Mouse (Mus musculus) limb, embryonic 15.5 days (tissue): ENCODE measurements around the gene H6pd. TPM values are rescaled to one million over a fixed set of nuclear protein-coding genes. Genes with fewer than 3 reads are reported as not detected.
A peak's percentile ranks its signal among the peaks of the same experiment; 100 is the strongest.
"Not testable (repeated sequence)": the region's sequence is repeated elsewhere in the genome, so short reads cannot be mapped to it uniquely, and the experiment has no call there.

ENCODE experiments used
- ATAC-seq: fragments of 200-750 bp; cut with Nextera tagmentation; 2 replicates; pipeline ENCODE4 v1.8.0; 2017; ENCODE audit warnings: low read depth, moderate TSS enrichment; ENCODE audit not compliant: insufficient number of reproducible peaks, low FRiP score, low TSS enrichment
- H3K27ac ChIP-seq: fragments of 300-500 bp; sonication (generic); 2 replicates; pipeline ENCODE4 v1.5.1; 2015; ENCODE audit warnings: moderate library complexity, mild to moderate bottlenecking, inconsistent platforms
- H3K27me3 ChIP-seq: fragments of 300-500 bp; sonication (generic); 2 replicates; pipeline ENCODE4 v1.6.1; 2015; ENCODE audit warnings: inconsistent platforms
- H3K36me3 ChIP-seq: fragments of 300-500 bp; sonication (generic); 2 replicates; pipeline ENCODE4 v1.6.1; 2015; ENCODE audit warnings: inconsistent platforms
- H3K4me1 ChIP-seq: fragments of 300-500 bp; sonication (generic); 2 replicates; pipeline ENCODE4 v1.6.1; 2015; ENCODE audit warnings: inconsistent platforms
- H3K4me2 ChIP-seq: fragments of 300-500 bp; sonication (generic); 2 replicates; pipeline ENCODE4 v1.6.1; 2015; ENCODE audit warnings: mild to moderate bottlenecking, inconsistent platforms
- H3K4me3 ChIP-seq: fragments of 300-500 bp; sonication (generic); 2 replicates; pipeline ENCODE4 v1.5.1; 2015; ENCODE audit warnings: mild to moderate bottlenecking, inconsistent platforms
- H3K9ac ChIP-seq: fragments of 300-500 bp; sonication (generic); 2 replicates; pipeline ENCODE4 v1.6.1; 2015; ENCODE audit warnings: inconsistent platforms
- H3K9me3 ChIP-seq: fragments of 300-500 bp; sonication (generic); 2 replicates; pipeline ENCODE4 v1.6.1; 2016; ENCODE audit warnings: inconsistent platforms
- WGBS: fragments of 180-500 bp; shearing (Covaris S2); methylation state at CpG from one replicate; pipeline ENCODE4 v1.1.7; 2015; 5-methylcytosine and 5-hydroxymethylcytosine counted together
- polyA plus RNA-seq: library from polyadenylated mRNA; unstranded; fragments of >200 nt; fragmentation: Nextera tagmentation; extraction: Ambion mirVana; gene quantifications from 2 replicates; pipeline ENCODE4 v1.2.1, GENCODE M21; 2015

The H6pd gene
- polyA plus RNA-seq, 1 experiment from 2014 or later, result 13.4 TPM

DNA sequence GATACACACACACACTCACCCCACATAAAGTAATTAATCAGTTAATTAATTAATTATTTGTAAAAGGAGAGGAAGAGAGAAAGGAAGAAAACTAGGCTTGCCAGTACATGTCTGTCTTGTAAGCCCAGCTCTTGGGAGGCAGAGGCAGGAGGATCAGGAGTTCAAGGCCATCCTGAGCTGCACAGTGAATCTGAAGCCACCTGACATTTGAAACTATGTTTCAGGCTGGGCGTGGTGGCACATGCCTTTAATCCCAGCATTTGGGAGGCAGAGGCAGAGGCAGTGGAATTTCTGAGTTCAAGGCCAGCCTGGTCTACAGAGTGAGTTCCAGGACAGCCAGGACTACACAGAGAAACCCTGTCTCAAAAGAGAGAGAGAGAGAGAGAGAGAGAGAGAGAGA, 32.0 kb upstream of the H6pd start:
- not testable (repeated sequence) for H3K9me3 ChIP-seq, H3K27me3 ChIP-seq, H3K36me3 ChIP-seq, H3K4me2 ChIP-seq, H3K4me1 ChIP-seq, H3K27ac ChIP-seq, ATAC-seq, H3K4me3 ChIP-seq, H3K9ac ChIP-seq
- 50% methylated on average over 1 of the region's 1 CpGs for WGBS

DNA sequence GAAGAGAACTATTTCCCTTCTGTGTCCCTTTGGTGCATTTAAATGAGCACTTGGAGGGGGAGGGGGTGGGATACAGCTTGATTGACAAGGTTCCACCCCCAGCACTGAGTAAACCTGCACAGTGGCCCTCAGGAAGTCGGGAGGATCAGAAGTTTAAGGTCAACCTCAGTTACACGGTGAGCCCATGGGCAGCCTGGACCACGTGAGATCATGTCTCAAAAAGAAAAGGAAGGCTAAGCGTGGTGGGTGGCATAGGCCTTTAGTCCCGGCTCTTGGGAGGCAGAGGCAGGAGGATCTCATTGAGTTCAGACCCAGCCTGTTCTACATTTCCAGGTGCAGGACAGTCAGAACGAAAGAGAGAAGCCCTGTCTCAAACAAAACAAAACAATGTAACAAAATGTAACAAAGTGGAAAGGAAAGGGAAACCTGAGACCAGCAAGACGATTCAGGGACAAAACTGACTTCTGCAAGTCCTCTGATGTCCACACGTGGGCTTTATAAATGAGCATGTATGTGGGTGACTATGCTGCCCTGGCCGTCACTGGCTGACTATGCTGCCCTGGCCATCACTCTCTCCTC, 31.3 kb upstream of the H6pd start:
- Histone ChIP-seq H3K4me3 (no peak overlapping the region), H3K9ac (no peak overlapping the region), H3K9me3 (no peaks in the 10 kb centered on the region), H3K4me2 (no peak overlapping the region), H3K4me1 (peaks cover 3% of the 10 kb centered on the region), H3K27me3 (peaks cover 7% of the 10 kb centered on the region), H3K27ac (no peak overlapping the region), H3K36me3 (no peaks in the 10 kb centered on the region)
- ATAC-seq, result no peak
- 79% methylated on average over 9 of the region's 9 CpGs for WGBS

DNA sequence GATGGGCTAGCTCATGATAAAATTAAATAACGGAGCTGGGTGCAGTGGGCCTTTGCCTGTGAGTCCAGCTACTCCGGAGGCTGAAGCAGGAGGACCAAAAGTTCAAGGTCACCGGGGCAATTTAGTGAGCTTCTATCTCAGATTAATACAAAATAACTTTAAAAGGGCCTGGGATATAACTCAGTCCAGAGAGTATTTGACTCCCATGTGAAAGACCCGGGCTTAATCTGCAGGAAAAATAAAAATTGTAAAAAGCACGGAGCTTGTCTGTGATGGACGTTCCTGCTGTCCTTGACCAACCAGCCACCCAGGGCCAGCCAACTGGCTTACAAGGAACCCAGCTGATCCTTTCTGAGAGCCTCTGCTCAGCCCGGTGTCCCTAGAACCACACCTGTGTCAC, 29.7 kb upstream of the H6pd start:
- Histone ChIP-seq H3K4me3 (no peak overlapping the region), H3K9me3 (no peaks in the 10 kb centered on the region), H3K27ac (no peak overlapping the region), H3K27me3 (peaks cover 22% of the 10 kb centered on the region), H3K9ac (no peak overlapping the region), H3K36me3 (no peaks in the 10 kb centered on the region), H3K4me2 (no peak overlapping the region), H3K4me1 (peaks cover 11% of the 10 kb centered on the region)
- 81% methylated on average over 7 of the region's 7 CpGs for WGBS
- no peak for ATAC-seq

DNA sequence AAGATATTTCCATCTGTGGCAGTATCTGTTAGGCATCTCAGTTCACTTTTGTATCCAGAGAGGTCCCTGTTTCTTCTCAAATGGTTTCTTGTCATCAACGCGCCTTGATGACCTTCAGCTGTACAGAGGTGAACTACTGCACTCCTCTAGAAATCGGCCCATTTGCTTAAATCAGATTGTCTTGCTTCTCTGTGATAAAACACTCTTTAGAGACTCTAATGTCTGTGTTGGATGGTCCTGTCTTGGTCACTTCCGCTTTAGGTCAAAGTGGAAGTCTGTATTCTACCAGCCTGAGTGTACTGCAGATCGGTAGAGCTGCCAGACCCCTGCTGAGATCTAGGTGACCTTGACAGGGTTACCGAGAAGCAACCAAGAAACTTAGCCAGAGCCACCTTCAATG, 27.3 kb upstream of the H6pd start:
- Histone ChIP-seq H3K9ac (no peak overlapping the region), H3K36me3 (no peaks in the 10 kb centered on the region), H3K27me3 (peaks cover 47% of the 10 kb centered on the region), H3K27ac (no peak overlapping the region), H3K9me3 (no peaks in the 10 kb centered on the region), H3K4me2 (no peak overlapping the region), H3K4me3 (no peak overlapping the region), H3K4me1 (peaks cover 27% of the 10 kb centered on the region)
- WGBS, result 79% methylated on average over 6 of the region's 6 CpGs
- no peak for ATAC-seq

DNA sequence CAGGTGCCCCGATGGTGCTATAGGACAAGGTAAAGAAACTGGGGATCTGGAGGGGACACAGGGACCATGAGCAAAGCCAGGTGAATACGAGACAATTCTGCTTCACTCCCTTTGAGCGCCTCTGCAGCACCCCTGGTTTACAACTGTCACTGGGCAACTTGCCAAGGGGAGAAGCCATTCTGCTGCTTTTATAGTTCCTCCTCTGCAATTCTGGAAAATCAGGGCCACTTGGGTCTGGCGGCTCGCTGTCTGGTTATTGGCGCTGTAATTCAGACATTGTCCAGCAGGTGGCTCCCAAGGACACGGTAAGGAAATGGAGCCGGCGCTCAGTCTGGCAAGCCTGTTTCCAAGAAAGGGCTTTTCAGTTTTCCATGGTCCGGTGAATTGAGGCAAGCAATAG, 26.5 kb upstream of the H6pd start:
- Histone ChIP-seq H3K9me3 (no peaks in the 10 kb centered on the region), H3K36me3 (no peaks in the 10 kb centered on the region), H3K4me3 (no peak overlapping the region), H3K27ac (no peak overlapping the region), H3K27me3 (peaks cover 49% of the 10 kb centered on the region), H3K9ac (no peak overlapping the region), H3K4me1 (peaks cover 35% of the 10 kb centered on the region), H3K4me2 (no peak overlapping the region)
- WGBS, result 8% methylated on average over 10 of the region's 10 CpGs
- ATAC-seq, result no peak

DNA sequence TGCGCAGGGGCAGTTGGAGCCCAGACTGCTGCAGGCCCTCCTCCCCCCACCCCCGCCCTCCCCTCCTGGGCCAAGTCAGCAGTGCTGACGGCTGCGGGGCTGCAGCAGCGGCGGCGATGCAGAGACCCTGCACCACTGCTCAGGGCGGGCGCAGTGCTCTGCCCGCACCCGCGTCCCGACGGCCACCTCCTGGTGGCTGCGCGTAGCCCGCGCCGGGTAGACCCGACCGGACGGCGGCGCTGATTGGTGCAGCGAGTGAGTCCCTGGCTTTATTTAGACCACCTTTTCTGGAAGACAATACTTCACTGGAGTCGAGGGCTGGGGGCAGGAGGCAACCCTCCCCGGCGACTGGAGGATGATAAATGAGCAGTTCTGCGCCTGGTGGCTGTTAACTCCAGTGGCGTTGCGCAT, 24.4 kb upstream of the H6pd start:
- Histone ChIP-seq H3K4me3 (peak overlapping the region; percentile 30), H3K9me3 (no peaks in the 10 kb centered on the region), H3K4me1 (peaks cover 44% of the 10 kb centered on the region), H3K36me3 (no peaks in the 10 kb centered on the region), H3K4me2 (peak overlapping the region; percentile 54), H3K9ac (no peak overlapping the region), H3K27me3 (peaks cover 66% of the 10 kb centered on the region), H3K27ac (no peak overlapping the region)
- no peak for ATAC-seq
- WGBS, result 2% methylated on average over 31 of the region's 31 CpGs

DNA sequence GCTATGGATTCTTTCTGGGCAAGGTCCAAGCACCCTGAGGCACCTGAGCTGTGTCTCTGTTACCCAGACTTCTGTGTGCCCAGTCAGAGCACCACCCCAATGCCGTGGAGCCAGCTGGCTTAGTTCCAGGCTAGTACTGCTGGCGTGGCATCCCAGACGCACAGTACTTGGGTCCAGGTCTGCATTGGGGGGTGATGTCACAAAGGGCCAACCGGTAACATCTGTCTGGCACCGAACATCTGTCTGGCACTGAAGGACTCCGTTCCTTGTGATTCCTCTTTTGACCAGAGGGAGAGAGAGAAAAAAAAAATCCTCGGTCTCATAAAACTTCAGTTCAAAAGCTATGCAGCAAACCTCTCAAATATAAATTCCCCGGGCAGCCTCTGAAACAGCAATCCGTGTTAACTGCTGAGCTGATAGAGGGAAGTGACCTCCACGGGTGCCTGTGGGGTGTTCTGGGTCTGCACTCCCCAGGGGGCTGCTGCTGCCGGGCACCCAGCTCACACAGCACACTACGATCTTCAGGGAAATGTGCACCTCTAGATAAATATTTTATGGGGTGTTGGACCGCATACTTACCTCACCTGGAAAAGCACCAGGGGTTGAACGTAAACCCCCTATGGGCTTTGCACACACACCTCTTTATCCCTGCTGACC, 22.5 kb upstream of the H6pd start:
- Histone ChIP-seq H3K9me3 (no peaks in the 10 kb centered on the region), H3K4me2 (peak overlapping the region; percentile 91), H3K4me3 (peak overlapping the region; percentile 43), H3K36me3 (no peaks in the 10 kb centered on the region), H3K4me1 (peaks cover 44% of the 10 kb centered on the region), H3K9ac (no peak overlapping the region), H3K27ac (no peak overlapping the region), H3K27me3 (peaks cover 71% of the 10 kb centered on the region)
- 7% methylated on average over 14 of the region's 14 CpGs for WGBS
- no peak for ATAC-seq

DNA sequence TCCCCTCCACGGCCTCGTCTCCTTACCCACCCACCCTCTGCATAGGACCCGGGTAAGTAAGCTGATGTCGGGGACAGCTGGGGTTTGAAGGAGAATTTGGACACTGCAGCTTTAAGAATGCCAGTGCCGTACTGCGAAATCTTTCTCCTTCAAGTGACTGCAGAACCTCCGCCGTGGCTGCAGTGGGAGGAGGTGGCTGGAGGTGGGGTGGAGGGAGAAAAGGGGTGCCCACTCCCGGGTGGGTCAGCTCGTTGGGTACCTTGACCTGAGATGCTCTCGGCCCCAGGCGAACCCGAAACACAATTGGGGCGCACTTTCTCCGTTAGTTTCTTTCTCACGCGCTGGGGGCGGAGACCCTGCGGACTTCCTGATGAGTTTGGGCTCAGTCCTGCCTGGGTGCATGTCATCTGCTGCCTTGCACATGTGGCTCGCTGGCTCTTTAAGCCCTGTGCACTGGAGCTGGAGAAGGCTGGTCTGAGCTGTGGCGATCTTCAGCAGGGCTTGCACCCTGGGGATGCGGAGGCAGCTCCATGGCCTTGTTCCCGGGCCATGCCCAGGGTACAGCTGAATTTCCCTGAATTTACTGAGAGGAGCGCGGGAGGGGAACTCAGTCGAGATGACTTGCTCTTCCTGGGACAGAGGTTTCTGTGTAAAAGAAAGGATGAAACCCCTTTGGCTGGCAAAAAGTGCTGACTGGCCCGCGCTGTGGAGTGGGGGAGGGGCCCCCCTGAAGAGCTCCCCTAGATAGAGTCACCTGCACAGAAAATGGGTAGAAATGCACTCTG, 21.8 kb upstream of the H6pd start:
- no peaks in the 10 kb centered on the region for H3K36me3 ChIP-seq
- peak overlapping the region; percentile 35; the same call in 1 of the 2 replicates for H3K9ac ChIP-seq
- under 1% methylated on average over 28 of the region's 28 CpGs for WGBS
- H3K27me3 ChIP-seq, result peaks cover 66% of the 10 kb centered on the region
- H3K9me3 ChIP-seq, result no peaks in the 10 kb centered on the region
- H3K4me3 ChIP-seq, result peak overlapping the region; percentile 43
- H3K4me2 ChIP-seq, result peak overlapping the region; percentile 91
- no peak for ATAC-seq
- no peak overlapping the region for H3K27ac ChIP-seq
- H3K4me1 ChIP-seq, result peaks cover 44% of the 10 kb centered on the region

DNA sequence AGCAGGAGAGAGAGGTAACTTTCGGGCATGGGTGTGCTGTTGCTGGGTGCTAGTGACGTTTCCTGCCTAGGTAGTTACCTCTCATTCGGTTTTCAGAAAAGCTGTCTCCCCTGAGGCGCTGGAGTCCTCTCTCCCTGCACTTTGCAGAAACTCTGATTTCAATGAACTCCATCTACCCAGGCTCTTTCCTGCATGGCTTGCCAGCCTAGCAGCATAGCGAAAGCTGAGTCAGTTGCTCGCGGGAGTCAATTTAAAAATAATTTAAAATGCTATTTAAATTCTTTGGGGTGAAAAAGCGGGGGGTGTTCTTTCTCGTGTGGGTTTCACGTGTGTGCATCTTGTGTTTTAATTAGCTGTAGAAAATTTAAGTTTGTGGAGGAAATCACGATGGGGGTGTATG, 21.1 kb upstream of the H6pd start:
- Histone ChIP-seq H3K4me2 (peak overlapping the region; percentile 91), H3K9me3 (no peaks in the 10 kb centered on the region), H3K36me3 (no peaks in the 10 kb centered on the region), H3K27me3 (peaks cover 62% of the 10 kb centered on the region), H3K4me3 (peak overlapping the region; percentile 43), H3K27ac (no peak overlapping the region), H3K4me1 (peaks cover 39% of the 10 kb centered on the region), H3K9ac (peak overlapping the region; percentile 35; the same call in 1 of the 2 replicates)
- ATAC-seq, result no peak
- 2% methylated on average over 11 of the region's 11 CpGs for WGBS

DNA sequence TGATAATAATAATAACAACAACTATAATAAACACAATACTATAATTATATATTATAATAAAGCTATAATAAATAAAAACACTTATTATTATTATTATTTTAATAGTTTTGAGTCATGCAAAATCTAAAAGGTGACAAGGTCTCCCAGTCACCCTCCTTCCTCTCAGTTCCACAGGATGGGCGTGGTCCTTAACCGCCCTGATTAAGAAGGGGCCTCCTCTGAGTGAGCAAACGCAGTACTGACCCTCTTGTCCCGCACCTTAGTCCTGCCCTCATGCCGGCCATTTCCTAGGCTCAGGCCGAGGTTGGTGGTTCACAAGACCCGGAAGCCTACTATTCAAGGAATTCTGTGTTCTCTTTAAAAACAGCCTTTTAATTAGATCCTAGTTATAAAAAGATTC, 14.7 kb upstream of the H6pd start:
- H3K4me3 ChIP-seq, result no peak overlapping the region
- H3K9me3 ChIP-seq, result no peaks in the 10 kb centered on the region
- H3K9ac ChIP-seq, result no peak overlapping the region
- H3K36me3 ChIP-seq, result no peaks in the 10 kb centered on the region
- ATAC-seq, result no peak
- WGBS, result 69% methylated on average over 7 of the region's 7 CpGs
- no peaks in the 10 kb centered on the region for H3K4me1 ChIP-seq
- no peak overlapping the region for H3K4me2 ChIP-seq
- H3K27me3 ChIP-seq, result peaks cover 7% of the 10 kb centered on the region; the same call in 1 of the 2 replicates
- H3K27ac ChIP-seq, result no peak overlapping the region

DNA sequence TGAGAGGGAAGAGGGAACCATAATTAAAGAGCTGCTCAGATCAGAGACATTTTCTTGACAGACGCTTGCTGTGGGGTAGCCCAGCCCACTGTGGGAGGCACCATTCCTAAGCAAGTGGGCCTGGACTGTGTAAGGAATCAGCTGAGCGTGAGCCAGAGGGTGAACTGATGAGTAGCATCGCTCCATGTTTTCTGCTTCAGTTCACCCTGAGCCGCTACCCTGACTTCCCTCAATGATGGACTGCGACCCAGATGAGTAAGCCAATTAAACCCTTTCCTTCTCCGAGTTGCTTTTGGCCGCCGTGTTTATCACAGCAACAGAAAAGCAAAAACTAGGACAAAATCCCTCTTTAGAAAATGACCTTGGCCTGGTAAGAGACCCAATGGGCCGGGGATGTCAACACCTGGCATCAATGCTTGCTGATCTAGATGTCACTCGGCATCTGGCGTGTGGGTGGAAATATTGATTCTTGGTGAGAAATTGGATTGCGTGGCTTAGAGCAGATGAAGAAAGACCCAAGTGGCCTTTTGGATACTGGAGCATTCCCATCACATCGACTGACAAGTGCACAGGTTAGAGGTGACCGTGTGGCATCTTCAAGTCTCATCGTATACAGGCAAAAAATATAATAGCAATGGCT, 11.0 kb upstream of the H6pd start:
- ATAC-seq, result no peak
- Histone ChIP-seq H3K4me2 (no peak overlapping the region), H3K27me3 (no peaks in the 10 kb centered on the region), H3K9me3 (no peaks in the 10 kb centered on the region), H3K9ac (no peak overlapping the region), H3K4me3 (no peak overlapping the region), H3K4me1 (no peaks in the 10 kb centered on the region), H3K36me3 (no peaks in the 10 kb centered on the region), H3K27ac (no peak overlapping the region)
- WGBS, result 90% methylated on average over 15 of the region's 15 CpGs

DNA sequence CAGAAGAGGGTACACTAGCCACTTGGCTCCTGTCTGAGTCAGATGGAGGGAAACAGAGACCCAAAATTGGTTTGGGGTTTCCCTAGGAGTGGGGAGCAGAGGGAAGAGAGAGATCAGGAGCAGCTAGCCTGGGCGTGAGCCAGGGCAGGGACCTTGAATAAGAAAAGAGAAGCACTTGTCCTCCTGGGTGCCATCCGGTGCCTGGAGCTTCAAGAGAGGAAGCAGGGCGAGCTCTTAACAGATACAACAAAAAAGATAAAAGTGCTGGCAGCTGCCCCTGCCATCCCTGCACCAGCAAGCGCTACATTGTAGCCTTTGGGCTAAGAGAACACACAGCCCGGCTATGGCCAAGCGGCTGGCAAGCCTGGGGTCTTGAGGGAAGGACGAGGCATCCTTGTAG, 6.6 kb upstream of the H6pd start:
- no peak for ATAC-seq
- 70% methylated on average over 7 of the region's 7 CpGs for WGBS
- Histone ChIP-seq H3K36me3 (no peaks in the 10 kb centered on the region), H3K9me3 (no peaks in the 10 kb centered on the region), H3K4me3 (no peak overlapping the region), H3K4me2 (no peak overlapping the region), H3K4me1 (no peaks in the 10 kb centered on the region), H3K27me3 (no peaks in the 10 kb centered on the region), H3K9ac (no peak overlapping the region), H3K27ac (no peak overlapping the region)
